Mouse (Mus musculus): Measurements from ENCODE around the gene Tbpl1.

- TF ChIP-seq CTCF (IDR thresholded peaks at IDR 0.05; ENCODE audit: control insufficient read depth, insufficient read depth, insufficient replicate concordance, low read depth, low read length), result peak; percentile 36; the same call in 1 of the 2 replicates
- TF ChIP-seq POLR2A (IDR thresholded peaks at IDR 0.05; ENCODE audit: control insufficient read depth, low read depth, low read length), result no peak
These were observed 49.7 kb upstream of the Tbpl1 start for GRCm38 (mm10) chr10:22781466-22781865.

Data from testis, adult 2 months (tissue).